Mouse (Mus musculus) frontal cortex, adult (tissue): ENCODE results near the gene Cox20.
A peak's percentile ranks its signal among the peaks of the same experiment; 100 is the strongest.
"Not testable (repeated sequence)": the region's sequence is repeated elsewhere in the genome, so short reads cannot be mapped to it uniquely, and the experiment has no call there.

Experiments
- ATAC-seq: cut with Nextera tagmentation; 2 replicates; pipeline ENCODE4 v1.9.2; 2017; ENCODE audit warnings: mild to moderate bottlenecking, moderate library complexity, mixed read lengths; ENCODE audit not compliant: low TSS enrichment

Gene Cox20

GRCm38 (mm10) chr1:178318389-178319184 is at the start of gene Cox20:
Cox20 (plus strand) TSS chr1:178319130.
- ATAC-seq = peak; percentile 79

DNA sequence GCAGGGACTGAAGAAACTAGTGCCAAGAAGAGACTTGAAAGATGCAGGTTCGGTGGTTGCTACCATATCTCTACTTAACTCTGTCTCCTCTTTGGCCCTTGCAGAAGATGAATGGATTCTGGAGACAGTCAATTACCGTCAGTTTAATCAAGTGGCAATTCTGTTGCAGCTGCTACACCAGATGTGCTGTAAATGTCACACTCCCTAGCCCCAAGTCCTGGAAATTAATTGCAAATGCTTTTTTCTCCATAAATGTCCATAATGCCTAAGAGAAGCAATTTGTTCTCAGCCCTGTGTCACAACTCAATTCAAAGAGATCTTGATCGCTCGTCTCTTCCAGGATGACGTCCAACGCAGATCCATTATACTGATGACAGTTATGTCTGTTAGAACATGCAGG is 48.3 kb upstream of the Cox20 start:
- no peak for ATAC-seq

DNA sequence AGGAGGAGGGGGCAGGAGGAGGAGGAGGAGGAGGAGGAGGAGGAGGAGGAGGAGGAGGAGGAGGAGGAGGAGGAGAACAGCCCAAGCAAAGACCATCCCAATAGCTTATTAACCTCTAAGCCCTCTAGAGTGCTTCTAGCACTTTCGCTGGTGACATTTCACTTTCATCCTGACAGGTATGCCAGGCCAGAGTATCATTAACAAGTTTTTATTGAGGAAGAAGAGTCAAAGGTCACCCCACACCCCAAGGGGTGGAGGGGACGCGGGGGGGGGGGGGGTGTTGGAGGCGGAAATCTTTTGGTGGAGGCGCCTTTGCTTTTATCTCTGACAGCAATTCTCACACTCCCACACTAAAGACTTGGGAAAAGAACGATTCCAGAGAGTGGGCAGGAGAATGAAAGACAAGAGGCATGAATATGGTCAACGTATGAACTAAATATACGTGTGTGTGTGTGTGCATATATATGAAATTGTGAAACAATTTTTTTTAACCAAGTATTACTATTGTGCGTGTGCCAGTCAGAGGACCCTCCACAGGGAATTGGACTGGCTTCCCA is 43.7 kb upstream of the Cox20 start:
- ATAC-seq = peak; percentile 62

- no peak for ATAC-seq
Observed at GRCm38 (mm10) chr1:178275738-178276053, 43.2 kb upstream of the Cox20 start.

DNA sequence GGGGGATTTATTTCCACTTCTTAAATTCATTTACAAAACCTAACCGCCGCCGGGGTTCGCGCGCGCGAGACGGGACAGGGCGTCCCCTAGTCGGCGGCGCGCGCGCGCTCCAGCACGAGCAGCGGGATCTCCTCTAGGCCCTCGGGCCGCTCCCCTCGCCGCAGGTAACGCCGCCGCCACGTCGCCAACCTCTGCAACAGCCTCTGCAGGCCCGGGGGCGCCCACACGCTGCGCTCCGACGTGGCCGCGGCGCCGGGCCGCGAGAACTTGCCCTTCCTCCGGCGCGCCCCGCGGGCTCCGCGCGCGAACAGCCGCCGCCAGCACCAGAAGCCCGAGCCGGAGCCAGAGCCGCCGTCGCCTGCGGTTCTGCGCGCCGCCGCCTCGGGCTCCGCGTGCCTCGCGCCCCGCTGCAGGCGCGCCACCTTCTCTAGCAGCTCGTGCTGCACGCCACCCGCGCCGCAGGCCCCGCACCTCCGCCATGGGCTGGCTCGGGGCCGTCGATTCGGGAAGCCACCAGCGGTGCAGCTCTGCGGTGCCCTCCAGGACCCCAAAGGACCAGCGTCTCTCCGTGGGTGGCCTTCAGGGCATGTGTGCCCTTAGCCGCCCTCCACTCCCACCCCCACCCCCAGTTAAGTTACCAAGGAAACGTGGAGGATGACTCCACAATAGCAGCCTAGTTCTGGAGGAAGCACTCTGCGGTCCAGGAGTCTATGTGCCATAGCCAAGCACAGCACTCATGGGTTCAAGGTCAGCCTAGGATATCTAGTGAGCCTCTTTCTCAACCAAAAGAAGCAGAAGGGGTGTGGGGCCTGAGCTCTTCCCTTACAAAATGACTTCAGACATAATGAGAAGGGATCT is 42.6 kb upstream of the Cox20 start:
- ATAC-seq = peak; percentile 94

DNA sequence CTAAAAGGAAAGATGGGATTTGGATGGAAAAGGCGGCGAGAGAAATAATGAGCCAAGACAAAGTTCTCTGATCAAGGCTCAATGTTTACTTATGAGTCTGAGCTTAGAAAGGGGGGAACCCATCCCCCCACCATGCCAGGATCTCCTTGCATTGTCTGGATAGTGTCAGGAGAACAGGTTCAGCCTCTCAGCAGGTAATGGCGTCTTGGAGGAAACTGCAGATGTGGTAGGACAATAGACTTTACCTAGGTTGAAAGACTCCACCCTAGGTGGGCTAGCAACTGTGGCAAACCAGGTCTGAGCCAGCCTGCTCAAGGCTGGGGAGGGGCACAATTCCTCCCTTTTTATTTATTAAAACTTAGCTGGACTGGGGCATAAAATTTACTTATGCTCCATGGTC is 35.6 kb upstream of the Cox20 start:
- not testable (repeated sequence) for ATAC-seq

DNA sequence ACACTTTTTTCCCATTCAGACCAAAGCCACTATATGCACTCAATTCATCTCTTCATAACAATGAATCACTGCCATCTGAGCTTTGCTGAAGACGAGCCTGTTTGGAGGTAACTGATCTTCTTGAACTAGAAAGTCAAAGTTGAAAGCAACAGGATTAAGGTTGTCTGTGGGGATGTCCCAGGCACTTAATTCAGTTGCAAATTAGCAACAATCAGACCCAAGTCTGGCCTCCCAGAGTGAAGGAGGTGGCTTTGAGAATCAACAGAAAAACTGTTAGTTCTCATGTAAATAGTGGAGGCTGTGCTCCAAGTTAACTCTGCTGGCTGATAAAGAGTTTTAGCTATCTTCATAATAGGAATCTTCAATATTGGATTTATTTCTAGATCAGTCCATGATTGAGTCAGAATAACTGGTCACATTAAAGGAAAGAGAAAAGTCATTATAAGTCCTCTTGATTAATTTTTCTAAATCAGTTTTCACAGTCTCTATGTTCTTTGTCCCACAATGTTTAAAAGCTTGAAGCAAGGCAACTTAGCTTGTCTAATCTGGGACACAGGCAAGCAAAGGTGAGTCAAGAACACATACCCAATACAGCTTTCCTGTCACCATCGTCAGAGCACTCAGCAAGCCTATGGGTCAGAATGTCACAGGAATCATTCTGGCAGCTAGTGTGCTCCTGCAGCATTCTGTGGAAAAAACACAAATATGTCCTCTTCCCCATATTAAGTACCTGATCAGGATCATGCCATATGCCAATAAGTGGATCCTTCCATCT is 34.8 kb upstream of the Cox20 start:
- ATAC-seq = no peak

- no peak for ATAC-seq
Observed at GRCm38 (mm10) chr1:178287601-178288176, 31.2 kb upstream of the Cox20 start.

DNA sequence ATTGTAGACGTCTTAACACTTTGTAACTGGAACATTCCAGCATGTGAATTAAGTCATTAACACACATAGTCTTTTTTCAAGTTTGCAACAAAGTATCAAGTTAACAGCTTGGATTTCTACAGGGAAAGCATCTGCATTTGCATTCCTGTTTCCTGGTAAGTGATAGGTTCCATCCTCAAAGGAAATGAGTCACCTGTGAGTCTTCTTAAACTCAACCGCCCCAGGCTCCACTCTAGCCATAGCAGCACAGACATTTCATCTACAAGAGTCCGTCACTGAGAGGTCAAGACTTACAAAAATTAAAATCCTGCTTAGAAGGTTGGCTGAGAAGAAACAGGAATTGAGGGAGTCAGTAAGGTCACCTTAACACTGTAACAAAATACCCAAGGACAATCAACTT is 27.2 kb upstream of the Cox20 start:
- no peak for ATAC-seq

DNA sequence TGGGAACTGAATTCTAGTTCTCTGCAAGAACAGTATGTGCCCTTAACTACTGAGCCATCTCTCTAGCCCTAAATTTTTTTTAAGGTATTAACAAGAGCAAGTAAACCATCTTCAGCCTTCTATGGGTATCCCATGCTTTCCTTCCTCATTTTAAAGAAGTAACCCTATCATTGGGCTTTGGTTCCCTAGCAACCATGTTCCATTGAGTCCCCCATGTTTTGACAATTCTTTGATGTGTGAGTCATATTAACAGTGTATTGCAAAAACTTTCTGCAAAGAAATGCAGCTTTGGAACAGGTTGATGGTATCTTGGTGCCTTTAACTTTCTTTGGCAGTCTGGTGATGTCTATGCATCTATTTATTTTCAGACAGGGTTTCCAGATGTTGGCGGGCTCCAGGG is 24.9 kb upstream of the Cox20 start:
- ATAC-seq = no peak

- not testable (repeated sequence) for ATAC-seq
Observed at GRCm38 (mm10) chr1:178301261-178301660, 17.7 kb upstream of the Cox20 start.

DNA sequence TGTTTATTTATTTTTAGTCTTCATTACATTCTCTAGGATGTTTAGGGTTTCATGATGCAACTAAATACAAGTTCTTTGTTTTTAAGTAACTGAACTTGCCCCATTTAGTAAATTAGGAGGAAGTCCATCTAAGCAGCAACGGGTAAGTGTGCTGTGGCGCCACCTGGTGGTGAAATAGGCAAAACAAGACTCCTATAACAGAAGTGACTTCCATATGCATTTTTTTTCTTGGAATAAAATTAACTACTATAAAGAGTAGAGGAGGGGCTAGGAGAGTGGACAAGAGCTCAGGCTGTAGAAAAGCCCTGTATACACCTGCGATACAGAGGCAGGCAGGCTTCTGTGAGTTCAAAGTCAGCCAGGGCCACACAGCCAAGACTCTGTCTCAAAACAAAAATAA is 15.5 kb upstream of the Cox20 start:
- ATAC-seq = peak; percentile 52; the same call in 1 of the 2 replicates

DNA sequence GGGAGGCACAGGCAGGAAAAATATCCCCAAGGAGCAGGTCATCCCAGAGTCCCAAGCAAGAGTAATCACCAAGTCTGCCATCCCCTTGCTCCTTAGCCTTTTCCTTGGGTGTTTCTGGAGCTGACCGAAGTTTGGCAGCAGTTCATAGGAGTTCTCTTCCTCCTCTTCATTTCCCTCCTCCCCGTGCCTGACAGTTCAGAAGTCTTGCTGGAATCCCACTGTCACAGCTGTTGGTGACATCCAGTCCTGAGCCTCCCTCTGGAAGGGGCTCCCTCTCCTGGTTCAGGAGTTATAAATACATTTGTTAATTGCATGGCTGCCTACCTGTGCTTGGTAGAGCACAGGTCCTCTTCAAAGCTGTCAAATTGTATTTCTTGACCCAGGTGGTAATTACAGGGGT is 9.4 kb upstream of the Cox20 start:
- ATAC-seq = no peak

DNA sequence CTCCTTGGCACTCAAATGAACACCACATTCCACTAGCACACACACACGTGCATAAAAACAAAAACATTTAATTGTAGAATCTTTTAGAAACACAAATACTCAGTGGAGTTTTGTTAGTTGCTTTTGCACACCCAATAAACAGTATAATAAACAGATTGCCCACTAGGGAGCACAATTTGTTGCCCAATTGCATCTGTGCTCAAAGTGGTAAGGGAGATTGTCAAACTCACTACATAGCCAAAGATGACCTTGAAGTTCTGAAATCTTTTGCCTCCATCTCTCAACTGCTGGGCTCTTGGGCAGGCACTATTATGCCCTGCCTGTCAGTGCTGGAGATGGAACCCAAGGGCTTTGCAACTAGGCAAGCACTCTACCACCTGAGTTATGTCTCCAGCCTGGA is 8.8 kb upstream of the Cox20 start:
- no peak for ATAC-seq

- no peak for ATAC-seq
Observed at GRCm38 (mm10) chr1:178313039-178313597, 5.8 kb upstream of the Cox20 start.

DNA sequence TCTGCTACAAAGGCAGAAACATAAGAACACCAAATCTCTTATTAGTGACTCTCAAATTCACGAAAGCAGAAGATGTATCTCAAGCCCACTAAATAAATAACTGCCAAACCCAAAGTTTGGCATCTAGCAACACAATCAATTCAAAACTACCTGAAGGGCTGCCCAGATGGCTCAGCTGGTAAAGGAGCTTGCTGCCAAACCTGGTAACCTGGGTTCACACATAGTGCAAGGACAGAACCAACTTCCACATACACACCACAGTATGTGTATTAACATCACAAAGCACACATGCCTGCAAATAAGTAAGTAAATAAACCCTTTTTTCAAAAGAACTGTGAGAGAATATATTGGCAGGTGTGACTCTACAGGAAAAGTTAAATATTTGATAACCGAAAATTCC is 4.7 kb upstream of the Cox20 start:
- ATAC-seq = no peak

GRCm38 (mm10) chr1:178317275-178318001 is 1.5 kb upstream of the Cox20 start:
- no peak for ATAC-seq

DNA sequence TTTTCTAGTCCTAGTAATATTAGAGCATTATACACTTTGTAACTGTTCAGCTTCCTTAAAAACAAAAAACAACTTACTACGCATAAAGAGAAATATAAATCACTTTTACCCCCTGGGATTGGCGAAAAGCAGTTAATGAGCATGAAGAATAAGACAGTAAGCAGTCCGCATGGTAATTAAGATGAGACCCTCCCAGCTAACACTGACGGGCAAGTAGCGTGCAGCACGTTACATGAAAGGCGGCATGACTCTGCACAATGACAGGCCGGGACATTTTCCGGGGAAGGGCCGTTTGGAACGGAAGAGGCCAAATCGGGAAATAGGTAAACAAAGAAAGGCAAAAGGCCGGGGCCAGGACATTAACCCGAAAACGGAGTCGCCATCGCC is 935 bp upstream of the Cox20 start:
- peak; percentile 48 for ATAC-seq

DNA sequence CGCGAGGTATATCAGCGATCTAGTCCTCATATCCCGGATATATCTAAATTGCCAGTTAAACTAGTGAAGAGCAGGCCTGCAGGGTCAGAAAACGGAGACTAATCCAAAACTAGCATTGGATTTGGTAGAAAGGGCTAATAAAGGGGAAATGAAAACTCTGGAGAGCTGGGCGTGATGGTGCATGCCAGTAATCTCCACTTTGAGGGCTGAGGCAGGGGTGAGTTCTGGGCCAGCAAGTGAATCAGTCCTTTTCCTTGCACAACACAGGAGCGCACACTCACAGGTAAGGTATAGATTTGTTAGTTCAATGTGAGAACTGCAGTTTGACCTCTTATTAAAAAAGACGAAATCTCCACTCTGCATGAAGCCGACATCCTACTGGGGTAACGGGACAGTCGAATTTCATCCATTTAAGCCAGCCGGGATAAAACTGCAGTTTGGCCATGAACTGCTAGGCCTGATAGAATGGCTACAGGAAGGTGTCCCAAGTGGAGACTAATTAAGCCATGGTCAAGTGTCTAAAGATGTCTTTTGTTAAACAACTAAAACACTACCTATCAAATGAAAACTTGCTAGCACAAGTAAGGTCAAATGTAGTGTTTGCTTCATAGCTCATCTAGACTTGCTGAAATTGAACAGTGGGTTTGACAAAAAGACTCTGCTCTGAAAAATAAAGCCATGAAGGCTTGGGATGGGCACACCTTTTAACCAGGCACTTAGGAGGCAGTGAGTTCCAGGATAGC is 536 bp downstream of the Cox20 start:
- no peak; the same call in 1 of the 2 replicates for ATAC-seq
